In the genomic region with DNA sequence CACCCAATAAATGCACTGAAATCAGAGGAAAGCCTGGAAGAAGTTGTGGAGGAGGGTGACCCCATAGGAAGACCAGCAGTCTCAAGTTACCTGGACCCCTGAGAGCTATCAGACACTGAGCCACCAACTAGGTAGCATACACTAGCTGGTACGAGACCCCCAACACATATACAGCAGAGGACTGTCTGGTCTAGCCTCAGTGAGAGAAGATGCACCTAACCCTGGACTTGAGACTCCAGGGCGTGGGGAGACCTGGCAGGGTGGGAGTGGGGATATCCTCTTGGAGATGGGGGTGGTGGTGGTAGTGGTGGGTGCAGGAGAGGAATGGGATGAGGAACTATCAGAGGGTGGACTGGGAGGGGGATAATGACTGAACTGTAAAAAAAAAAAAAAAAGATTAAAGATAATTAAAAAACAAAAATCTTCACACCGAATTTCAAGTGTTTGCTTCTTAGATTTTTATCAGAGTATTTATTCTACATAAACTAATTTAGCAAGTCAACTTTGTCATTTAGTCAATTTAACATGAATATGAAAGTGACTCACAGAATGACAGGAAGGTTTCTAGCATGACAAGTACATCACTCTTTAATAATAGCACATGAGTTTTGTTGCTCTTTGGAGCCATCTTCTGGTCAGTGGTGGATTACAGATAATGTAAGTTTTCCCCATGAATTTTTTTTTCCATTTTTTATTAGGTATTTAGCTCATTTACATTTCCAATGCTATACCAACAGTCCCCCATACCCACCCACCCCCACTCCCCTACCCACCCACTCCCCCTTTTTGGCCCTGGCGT, we compare ENCODE assay signal across 8 mouse cellular contexts.
DNase-seq lines count a peak whose midpoint lies in the region; ATAC-seq and TF ChIP-seq lines count a peak whose summit lies in the region.

No protein-coding gene starts in this region.

- H3K9me3 ChIP-seq in neural tube, embryonic 12.5 days = no peaks in the 10 kb centered on the region

- H3K36me3 ChIP-seq in neural tube, embryonic 12.5 days = no peaks in the 10 kb centered on the region

- H3K4me3 ChIP-seq in neural tube, embryonic 12.5 days = no peak overlapping the region

- TF ChIP-seq POLR2A in brain, embryonic 14.5 days (IDR thresholded peaks at IDR 0.05; ENCODE audit: borderline replicate concordance, extremely low read depth, insufficient read depth, insufficient read length, poor library complexity, severe bottlenecking) = no peak

- no peak overlapping the region for H3K27ac ChIP-seq in neural tube, embryonic 12.5 days

- ATAC-seq in frontal cortex, adult (ENCODE audit: low TSS enrichment) = peak; percentile 77; the same call in 1 of the 2 replicates
- 0 out of 2 replicates have a peak, but pooled peaks have one; percentile 2 for ATAC-seq in neural tube, embryonic 12.5 days (ENCODE audit: low FRiP score, low read depth)
- ATAC-seq in inflammation-experienced regulatory T-cells, adult 6 months = peak; percentile 90
- peak; percentile 87 for ATAC-seq in neutrophil, adult 5-6 weeks (ENCODE audit: extremely low read depth, insufficient number of reproducible peaks, low FRiP score, poor library complexity, severe bottlenecking)

- no peak for DNase-seq in frontal cortex, postnatal 10 days (ENCODE audit: low spot score in 2 of 2)
- DNase-seq in neural tube, embryonic 10.5 days (ENCODE audit: extremely low spot score, low spot score) = no peak
- peak; percentile 72 for DNase-seq in brain, embryonic 14.5 days (ENCODE audit: low read depth)
- DNase-seq in right cerebral cortex, postnatal 25 days = no peak

- H3K27me3 ChIP-seq in neural tube, embryonic 12.5 days (replicated peaks) = no peaks in the 10 kb centered on the region

- TF ChIP-seq CTCF in brain, embryonic 14.5 days (IDR thresholded peaks at IDR 0.05; ENCODE audit: borderline replicate concordance, extremely low read depth, insufficient read depth, insufficient read length) = 0 out of 2 replicates have a peak, but pooled peaks have one; percentile 9

- no peak overlapping the region for H3K4me2 ChIP-seq in neural tube, embryonic 12.5 days (replicated peaks)

- H3K9ac ChIP-seq in neural tube, embryonic 12.5 days = no peak overlapping the region

- WGBS in neural tube, embryonic 12.5 days = 81% methylated on average over 3 of the region's 4 CpGs

- no peaks in the 10 kb centered on the region for H3K4me1 ChIP-seq in neural tube, embryonic 12.5 days

Comparison
In these comparisons a context has a peak if more than half of its experiments do, and no peak if none do; other contexts are left out.
1. ATAC-seq: peak in every context shown above with its lines; median percentile 90 in inflammation-experienced regulatory T-cells, adult 6 months; 87 in neutrophil, adult 5-6 weeks; 77 in frontal cortex, adult; 2 in neural tube, embryonic 12.5 days.